Mouse (Mus musculus) ZHBTc4 (cell line): ENCODE measurements around the gene Myef2.
A peak's percentile ranks its signal among the peaks of the same experiment; 100 is the strongest.
"Not testable (repeated sequence)": the region's sequence is repeated elsewhere in the genome, so short reads cannot be mapped to it uniquely, and the experiment has no call there.

Experiments used
- DNase-seq: peaks from one replicate; pipeline ENCODE4 v3.0.0-alpha.2; 2011; ENCODE audit warnings: low read depth, low spot score

Gene Myef2

GRCm38 (mm10) chr2:125123477-125123852 is at the start of gene Myef2:
TSS of gene Myef2 (minus strand) at chr2:125123661.
- DNase-seq: peak; percentile 89

- DNase-seq: no peak
Measured at GRCm38 (mm10) chr2:125162012-125162470, 38.6 kb upstream of the Myef2 start.

GRCm38 (mm10) chr2:125155504-125155903 is 32.0 kb upstream of the Myef2 start:
- DNase-seq: no peak

GRCm38 (mm10) chr2:125154294-125154693 is 30.8 kb upstream of the Myef2 start:
- no peak for DNase-seq

GRCm38 (mm10) chr2:125152388-125152787 is 28.9 kb upstream of the Myef2 start, which contains the start of gene Slc12a1:
TSS of gene Slc12a1 (plus strand) at chr2:125152505.
- no peak for DNase-seq

GRCm38 (mm10) chr2:125142336-125142735 is 18.9 kb upstream of the Myef2 start:
- no peak for DNase-seq

- no peak for DNase-seq
Measured at GRCm38 (mm10) chr2:125136846-125137245, 13.4 kb upstream of the Myef2 start.

GRCm38 (mm10) chr2:125135903-125136811 is 12.7 kb upstream of the Myef2 start, which contains the start of gene Ctxn2:
TSS of gene Ctxn2 (plus strand) at chr2:125136692.
- peak; percentile 86 for DNase-seq

GRCm38 (mm10) chr2:125134113-125134512 is 10.7 kb upstream of the Myef2 start:
- DNase-seq: peak; percentile 46

- no peak for DNase-seq
Measured at GRCm38 (mm10) chr2:125126792-125127191, 3.3 kb upstream of the Myef2 start.

- DNase-seq: no peak
Measured at GRCm38 (mm10) chr2:125125824-125126223, 2.4 kb upstream of the Myef2 start.

GRCm38 (mm10) chr2:125122624-125123476 is 611 bp downstream of the Myef2 start:
- peak; percentile 42 for DNase-seq

- DNase-seq: no peak
Measured at GRCm38 (mm10) chr2:125122288-125122623, 1.2 kb downstream of the Myef2 start.

- peak; percentile 62 for DNase-seq
Measured at GRCm38 (mm10) chr2:125119381-125120110, 3.9 kb downstream of the Myef2 start.

GRCm38 (mm10) chr2:125106536-125106935 is 16.9 kb downstream of the Myef2 start:
- peak; percentile 58 for DNase-seq

GRCm38 (mm10) chr2:125104491-125104890 is 19.0 kb downstream of the Myef2 start:
- DNase-seq: peak; percentile 63

GRCm38 (mm10) chr2:125092123-125092522 is 31.3 kb downstream of the Myef2 start:
- DNase-seq: not testable (repeated sequence)

GRCm38 (mm10) chr2:125088757-125089156 is 34.7 kb downstream of the Myef2 start:
- no peak for DNase-seq

- no peak for DNase-seq
Measured at GRCm38 (mm10) chr2:125083879-125084278, 39.6 kb downstream of the Myef2 start.

GRCm38 (mm10) chr2:125073056-125073780 is 50.2 kb downstream of the Myef2 start:
- DNase-seq: no peak

- DNase-seq: no peak
Measured at GRCm38 (mm10) chr2:125068696-125069095, 54.8 kb downstream of the Myef2 start.
